Mouse (Mus musculus): ENCODE measurements around the gene Gas1. TPM values are rescaled to one million over a fixed set of nuclear protein-coding genes. Genes with fewer than 3 reads are reported as not detected.

The Gas1 gene
- polyA plus RNA-seq, 1 experiment from 2014 or later: 22.5 TPM

DNA sequence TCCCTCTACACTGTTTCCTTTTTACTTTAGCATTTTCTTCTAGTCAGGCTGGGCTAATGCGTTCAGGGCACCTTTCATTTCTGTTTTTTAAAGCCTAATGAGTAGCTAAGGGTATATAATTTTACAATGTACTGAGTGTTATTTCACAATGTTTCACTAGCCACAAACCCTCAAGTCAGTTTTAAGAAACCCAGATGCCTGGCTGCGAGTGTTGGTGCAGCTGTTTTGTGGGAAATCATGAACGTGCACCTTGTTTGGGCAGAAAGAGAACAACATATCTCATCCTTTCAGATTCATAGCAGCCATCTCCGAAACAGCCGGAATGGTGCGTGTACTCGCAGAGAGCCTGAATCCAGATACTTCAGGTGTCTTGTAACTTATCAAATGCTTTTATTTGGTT is 36.7 kb upstream of the Gas1 start:
- no peak overlapping the region for H3K4me3 ChIP-seq (ENCODE audit: low read depth, low read length)
- no peak overlapping the region for H3K27ac ChIP-seq (ENCODE audit: low read length)
- 84% methylated on average over 7 of the region's 7 CpGs for WGBS
- no peak overlapping the region for H3K9ac ChIP-seq (replicated peaks; ENCODE audit: low read depth)
- no peaks in the 10 kb centered on the region for H3K27me3 ChIP-seq (replicated peaks; ENCODE audit: insufficient read depth, low read length)
- H3K4me1 ChIP-seq (ENCODE audit: insufficient read depth, low read depth, low read length): no peaks in the 10 kb centered on the region
- no peaks in the 10 kb centered on the region for H3K36me3 ChIP-seq (ENCODE audit: insufficient read depth, low read length)
- no peak overlapping the region for H3K4me2 ChIP-seq (replicated peaks; ENCODE audit: low read depth, low read length)
- ATAC-seq (no peak), DNase-seq (ENCODE audit: low spot score) (no peak)
- H3K9me3 ChIP-seq (ENCODE audit: low read length): no peaks in the 10 kb centered on the region
- no peak for TF ChIP-seq EP300 (IDR thresholded peaks at IDR 0.05)
- TF ChIP-seq CTCF (IDR thresholded peaks at IDR 0.05): no peak

GRCm38 (mm10) chr13:60207135-60207601 is 30.0 kb upstream of the Gas1 start:
- ATAC-seq (no peak), DNase-seq (ENCODE audit: low spot score) (no peak)
- Histone ChIP-seq H3K9me3 (ENCODE audit: low read length) (no peaks in the 10 kb centered on the region), H3K27me3 (replicated peaks; ENCODE audit: insufficient read depth, low read length) (no peaks in the 10 kb centered on the region), H3K4me1 (ENCODE audit: insufficient read depth, low read depth, low read length) (no peaks in the 10 kb centered on the region), H3K4me2 (replicated peaks; ENCODE audit: low read depth, low read length) (no peak overlapping the region), H3K9ac (replicated peaks; ENCODE audit: low read depth) (no peak overlapping the region), H3K4me3 (ENCODE audit: low read depth, low read length) (no peak overlapping the region), H3K36me3 (ENCODE audit: insufficient read depth, low read length) (no peaks in the 10 kb centered on the region), H3K27ac (ENCODE audit: low read length) (no peak overlapping the region)
- TF ChIP-seq EP300 (IDR thresholded peaks at IDR 0.05) (no peak), CTCF (IDR thresholded peaks at IDR 0.05) (no peak)
- 82% methylated on average over 6 of the region's 6 CpGs for WGBS

DNA sequence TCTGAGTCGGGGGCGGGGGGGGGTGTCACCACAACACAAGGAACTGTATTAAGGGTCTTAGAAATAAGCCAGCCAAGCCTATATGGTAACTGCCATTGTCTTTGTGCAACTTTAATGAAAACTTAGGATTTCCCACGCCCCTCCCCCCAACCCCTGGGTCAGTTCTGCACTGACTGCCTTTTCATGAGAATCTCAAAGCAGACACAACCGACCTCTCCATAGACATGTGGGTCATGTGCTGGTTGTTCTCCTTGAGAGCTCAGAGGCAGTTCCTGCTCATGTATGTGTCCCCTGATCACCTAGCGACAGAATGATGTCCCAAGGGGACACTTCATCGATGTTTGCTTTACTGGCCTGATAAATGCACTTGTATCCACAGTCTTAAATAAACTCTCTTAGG is 27.6 kb upstream of the Gas1 start:
- H3K4me1 ChIP-seq (ENCODE audit: insufficient read depth, low read depth, low read length): no peaks in the 10 kb centered on the region
- DNase-seq (ENCODE audit: low spot score): no peak
- no peak for ATAC-seq
- H3K9me3 ChIP-seq (ENCODE audit: low read length): no peaks in the 10 kb centered on the region
- 79% methylated on average over 6 of the region's 6 CpGs for WGBS
- no peak overlapping the region for H3K27ac ChIP-seq (ENCODE audit: low read length)
- H3K27me3 ChIP-seq (replicated peaks; ENCODE audit: insufficient read depth, low read length): no peaks in the 10 kb centered on the region
- TF ChIP-seq EP300 (IDR thresholded peaks at IDR 0.05): no peak
- TF ChIP-seq CTCF (IDR thresholded peaks at IDR 0.05): no peak
- no peak overlapping the region for H3K4me2 ChIP-seq (replicated peaks; ENCODE audit: low read depth, low read length)
- no peak overlapping the region for H3K4me3 ChIP-seq (ENCODE audit: low read depth, low read length)
- no peak overlapping the region for H3K9ac ChIP-seq (replicated peaks; ENCODE audit: low read depth)
- no peaks in the 10 kb centered on the region for H3K36me3 ChIP-seq (ENCODE audit: insufficient read depth, low read length)

DNA sequence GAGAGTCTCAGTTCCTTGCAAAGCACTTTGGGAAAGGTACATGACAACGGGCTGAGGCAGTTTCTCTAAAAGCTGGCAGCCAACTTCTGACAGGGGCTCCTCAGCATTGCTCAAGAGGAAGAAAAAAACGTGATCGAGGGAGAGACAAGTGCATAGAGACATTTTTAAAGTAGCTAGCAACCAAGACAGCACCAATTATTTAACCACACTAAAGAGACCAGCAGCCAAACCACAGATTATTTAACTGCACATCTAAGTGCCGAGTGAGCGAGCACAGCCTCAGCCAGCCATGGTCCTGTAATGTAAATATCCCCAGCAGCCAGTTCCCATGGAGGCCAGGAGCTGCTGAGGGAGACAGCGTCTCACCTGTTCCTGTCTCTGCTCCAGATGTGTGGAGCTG is 16.1 kb upstream of the Gas1 start:
- Histone ChIP-seq H3K4me1 (ENCODE audit: insufficient read depth, low read depth, low read length) (no peaks in the 10 kb centered on the region), H3K9me3 (ENCODE audit: low read length) (no peaks in the 10 kb centered on the region), H3K36me3 (ENCODE audit: insufficient read depth, low read length) (no peaks in the 10 kb centered on the region), H3K27me3 (replicated peaks; ENCODE audit: insufficient read depth, low read length) (no peaks in the 10 kb centered on the region), H3K27ac (ENCODE audit: low read length) (no peak overlapping the region), H3K9ac (replicated peaks; ENCODE audit: low read depth) (no peak overlapping the region), H3K4me2 (replicated peaks; ENCODE audit: low read depth, low read length) (no peak overlapping the region), H3K4me3 (ENCODE audit: low read depth, low read length) (no peak overlapping the region)
- DNase-seq (ENCODE audit: low spot score): no peak
- WGBS: 11% methylated on average over 6 of the region's 6 CpGs
- TF ChIP-seq CTCF (IDR thresholded peaks at IDR 0.05) (no peak), EP300 (IDR thresholded peaks at IDR 0.05) (no peak)
- ATAC-seq: no peak

- ATAC-seq (no peak), DNase-seq (ENCODE audit: low spot score) (no peak)
- Histone ChIP-seq H3K4me1 (ENCODE audit: insufficient read depth, low read depth, low read length) (no peaks in the 10 kb centered on the region), H3K4me3 (ENCODE audit: low read depth, low read length) (no peak overlapping the region), H3K9ac (replicated peaks; ENCODE audit: low read depth) (no peak overlapping the region), H3K4me2 (replicated peaks; ENCODE audit: low read depth, low read length) (no peak overlapping the region), H3K36me3 (ENCODE audit: insufficient read depth, low read length) (no peaks in the 10 kb centered on the region), H3K9me3 (ENCODE audit: low read length) (no peaks in the 10 kb centered on the region), H3K27ac (ENCODE audit: low read length) (no peak overlapping the region), H3K27me3 (replicated peaks; ENCODE audit: insufficient read depth, low read length) (no peaks in the 10 kb centered on the region)
- WGBS: 57% methylated on average over 10 of the region's 10 CpGs
- TF ChIP-seq EP300 (IDR thresholded peaks at IDR 0.05): no peak
- no peak for TF ChIP-seq CTCF (IDR thresholded peaks at IDR 0.05)
Measured at GRCm38 (mm10) chr13:60189923-60190322, 12.8 kb upstream of the Gas1 start.

- H3K4me1 ChIP-seq (ENCODE audit: insufficient read depth, low read depth, low read length): no peaks in the 10 kb centered on the region
- ATAC-seq (no peak), DNase-seq (ENCODE audit: low spot score) (no peak)
- H3K27me3 ChIP-seq (replicated peaks; ENCODE audit: insufficient read depth, low read length): no peaks in the 10 kb centered on the region
- H3K4me3 ChIP-seq (ENCODE audit: low read depth, low read length): no peak overlapping the region
- no peak overlapping the region for H3K4me2 ChIP-seq (replicated peaks; ENCODE audit: low read depth, low read length)
- TF ChIP-seq CTCF (IDR thresholded peaks at IDR 0.05): no peak
- TF ChIP-seq EP300 (IDR thresholded peaks at IDR 0.05): no peak
- H3K9ac ChIP-seq (replicated peaks; ENCODE audit: low read depth): no peak overlapping the region
- H3K9me3 ChIP-seq (ENCODE audit: low read length): no peaks in the 10 kb centered on the region
- 75% methylated on average over 8 of the region's 8 CpGs for WGBS
- H3K27ac ChIP-seq (ENCODE audit: low read length): no peak overlapping the region
- no peaks in the 10 kb centered on the region for H3K36me3 ChIP-seq (ENCODE audit: insufficient read depth, low read length)
Measured at GRCm38 (mm10) chr13:60188952-60189351, 11.8 kb upstream of the Gas1 start.

GRCm38 (mm10) chr13:60187276-60187675 is 10.1 kb upstream of the Gas1 start:
- no peaks in the 10 kb centered on the region for H3K36me3 ChIP-seq (ENCODE audit: insufficient read depth, low read length)
- H3K9ac ChIP-seq (replicated peaks; ENCODE audit: low read depth): no peak overlapping the region
- H3K9me3 ChIP-seq (ENCODE audit: low read length): peaks cover 3% of the 10 kb centered on the region; the same call in 1 of the 2 replicates
- ATAC-seq (no peak), DNase-seq (ENCODE audit: low spot score) (no peak)
- no peak overlapping the region for H3K4me2 ChIP-seq (replicated peaks; ENCODE audit: low read depth, low read length)
- WGBS: 89% methylated on average over 2 of the region's 2 CpGs
- no peak overlapping the region for H3K27ac ChIP-seq (ENCODE audit: low read length)
- H3K27me3 ChIP-seq (replicated peaks; ENCODE audit: insufficient read depth, low read length): no peaks in the 10 kb centered on the region
- H3K4me3 ChIP-seq (ENCODE audit: low read depth, low read length): no peak overlapping the region
- H3K4me1 ChIP-seq (ENCODE audit: insufficient read depth, low read depth, low read length): no peaks in the 10 kb centered on the region
- no peak for TF ChIP-seq CTCF (IDR thresholded peaks at IDR 0.05)
- no peak for TF ChIP-seq EP300 (IDR thresholded peaks at IDR 0.05)
